Mouse (Mus musculus) cerebellum, adult 8-10 months (tissue): ENCODE results near the gene Bid.

ENCODE experiments used
- DNase-seq: peaks from one replicate; pipeline ENCODE4 v3.0.0; 2022

Bid gene

GRCm38 (mm10) chr6:120916074-120916971 is at the start of gene Bid:
TSS of gene Bid (minus strand) at chr6:120916853.
- peak; percentile 45 for DNase-seq

DNA sequence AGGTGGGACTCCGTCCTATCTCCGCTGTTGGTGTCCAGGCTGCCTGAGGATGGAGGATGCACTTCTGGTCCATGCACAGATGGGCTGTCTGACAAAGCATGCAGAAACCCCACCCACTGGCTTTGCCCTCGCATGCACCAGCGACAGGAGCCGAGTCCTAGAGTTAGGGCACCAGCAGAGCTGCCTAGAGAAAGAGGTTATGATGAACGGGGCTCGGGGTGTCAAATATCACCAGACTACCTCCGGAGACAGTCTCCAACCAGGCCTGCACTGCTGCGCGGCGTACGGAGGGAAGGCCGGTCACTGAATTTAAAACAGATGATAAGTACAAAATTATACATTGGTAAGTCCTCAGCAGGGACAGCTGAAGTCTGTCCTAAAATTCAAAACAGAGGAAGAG is 49.2 kb upstream of the Bid start:
- no peak for DNase-seq

- DNase-seq = no peak
Observed at GRCm38 (mm10) chr6:120964179-120964578, 47.5 kb upstream of the Bid start.

DNA sequence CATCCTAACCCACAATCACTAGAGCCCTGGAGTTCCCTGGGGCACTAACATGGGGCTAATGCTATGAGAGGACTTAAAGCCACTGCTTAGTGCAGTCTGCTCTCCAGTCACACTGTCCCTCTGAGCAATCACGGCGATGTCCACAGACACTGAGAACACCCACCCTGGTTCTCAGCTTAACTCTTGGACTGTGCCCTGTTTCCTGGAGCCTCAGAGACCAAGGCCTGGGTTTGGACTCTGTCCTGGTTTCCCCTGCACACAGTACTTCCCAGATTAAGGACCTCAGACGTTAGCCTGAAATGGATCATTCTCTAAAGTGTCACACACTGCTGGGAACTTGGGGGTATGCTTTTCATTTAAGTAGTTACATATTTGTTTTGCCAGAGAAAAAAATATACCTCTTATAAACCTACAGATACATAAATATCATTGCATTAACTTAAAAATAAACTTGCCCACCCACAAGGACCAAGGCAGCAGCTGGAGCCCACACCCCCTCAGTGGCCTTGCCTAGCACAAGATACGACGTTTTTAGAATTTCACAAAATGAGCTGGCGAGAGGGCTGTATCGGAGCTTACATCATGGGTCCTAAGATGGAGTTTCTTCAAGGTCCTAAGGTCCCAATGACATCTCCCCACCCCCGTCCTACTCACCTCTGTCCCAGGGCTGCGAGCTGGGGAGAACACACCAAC is 43.8 kb upstream of the Bid start:
- DNase-seq = no peak

- DNase-seq = no peak
Observed at GRCm38 (mm10) chr6:120957331-120957730, 40.7 kb upstream of the Bid start.

DNA sequence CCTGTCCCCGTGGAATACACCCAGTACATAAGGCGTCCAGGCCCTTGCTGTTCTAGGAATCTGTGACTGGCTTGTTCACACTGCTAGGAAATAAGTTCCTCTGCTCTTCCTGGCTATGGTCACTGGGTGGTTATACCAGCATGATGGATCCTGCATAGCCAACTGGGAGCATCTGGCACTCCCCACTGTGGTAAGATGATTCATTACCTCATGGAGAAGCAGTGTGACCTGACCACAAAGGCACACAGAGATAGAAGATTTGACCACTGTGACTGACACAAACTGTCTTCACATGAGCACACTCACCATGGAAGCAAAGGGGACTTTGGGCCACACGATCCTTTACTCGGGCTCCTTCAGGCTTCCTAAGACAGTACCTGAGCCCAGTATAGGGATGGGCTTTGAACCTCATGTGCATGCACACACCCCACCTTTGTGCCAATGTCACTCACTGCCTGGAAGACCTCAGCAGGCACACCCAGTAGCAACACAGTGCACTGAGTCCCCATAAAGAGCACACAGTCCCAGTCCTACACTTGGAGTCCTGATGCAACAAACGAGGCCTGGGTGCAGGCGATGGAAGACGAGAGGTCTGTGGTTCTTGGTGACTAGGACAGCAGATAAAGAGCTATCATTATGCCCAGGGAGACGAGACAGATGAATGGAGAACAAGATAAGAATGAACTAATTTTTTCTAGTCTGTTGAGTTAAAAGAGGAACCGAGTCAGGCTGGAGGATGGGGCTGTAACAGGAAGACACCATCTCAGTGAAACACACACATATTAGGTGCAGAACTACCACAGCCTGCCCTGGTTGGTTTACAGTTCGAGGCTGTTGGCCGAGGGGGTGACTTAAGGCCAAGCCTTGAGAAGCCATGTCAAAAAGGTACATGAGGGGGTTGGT is 39.9 kb upstream of the Bid start:
- DNase-seq = no peak

DNA sequence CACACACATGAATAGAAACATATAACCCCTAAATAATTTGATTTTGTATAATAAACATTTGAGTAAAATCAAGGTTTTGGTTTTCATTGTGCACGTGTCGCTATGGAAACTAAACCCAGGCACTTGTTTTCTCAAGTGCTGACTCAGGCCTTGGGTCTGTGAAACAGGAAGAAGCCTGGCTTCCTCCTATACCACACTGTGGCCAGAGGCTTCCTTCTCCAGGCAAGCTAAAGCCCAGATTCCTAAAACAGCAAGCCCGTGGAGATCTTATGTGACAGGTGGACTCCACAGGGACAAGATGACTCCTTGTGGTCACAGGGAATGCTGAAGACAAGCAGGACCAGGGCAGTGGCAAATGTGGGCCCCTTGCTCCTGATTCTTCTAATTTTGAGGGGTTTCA is 38.6 kb upstream of the Bid start:
- no peak for DNase-seq

- DNase-seq = no peak
Observed at GRCm38 (mm10) chr6:120954241-120954640, 37.6 kb upstream of the Bid start.

DNA sequence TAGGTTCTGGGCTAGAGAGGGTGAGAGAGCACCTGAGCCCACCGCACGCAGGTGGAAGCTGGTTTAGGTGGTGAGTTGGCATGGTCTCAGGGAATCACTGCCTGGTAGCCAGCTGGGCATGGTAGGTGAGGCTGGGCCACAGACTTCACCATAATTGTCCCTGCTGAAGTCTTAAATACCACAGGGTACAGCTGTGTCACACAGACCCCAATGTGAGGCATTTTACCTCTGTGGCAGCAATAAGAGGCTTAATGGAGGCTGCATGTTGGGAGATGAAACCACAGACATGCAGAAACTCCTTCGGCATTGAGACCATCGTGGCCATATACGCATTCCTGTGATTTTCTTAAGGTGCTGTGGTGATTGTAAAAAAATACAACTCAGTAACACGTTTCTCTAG is 35.8 kb upstream of the Bid start:
- DNase-seq = no peak

DNA sequence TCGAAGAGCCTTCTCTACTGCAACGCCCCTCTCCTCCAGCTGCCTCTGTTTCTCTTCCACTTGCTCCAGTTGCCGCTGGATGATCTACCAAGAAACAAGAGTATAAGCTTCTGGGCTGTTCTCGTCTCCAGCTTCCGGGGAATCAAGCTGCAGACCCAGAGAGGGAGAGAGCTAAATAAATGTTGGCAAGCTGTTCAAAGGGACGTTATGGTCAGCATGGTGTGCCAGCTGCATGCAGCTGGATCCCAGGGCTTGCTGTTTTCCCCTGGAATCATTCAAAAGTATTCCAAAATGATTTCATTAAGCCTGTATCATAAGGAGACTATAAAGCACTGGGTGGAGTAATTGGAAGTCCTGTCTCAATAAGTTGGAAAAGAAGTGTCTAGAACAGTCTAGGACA is 34.7 kb upstream of the Bid start:
- no peak for DNase-seq

GRCm38 (mm10) chr6:120945510-120945909 is 28.9 kb upstream of the Bid start:
- DNase-seq = no peak

DNA sequence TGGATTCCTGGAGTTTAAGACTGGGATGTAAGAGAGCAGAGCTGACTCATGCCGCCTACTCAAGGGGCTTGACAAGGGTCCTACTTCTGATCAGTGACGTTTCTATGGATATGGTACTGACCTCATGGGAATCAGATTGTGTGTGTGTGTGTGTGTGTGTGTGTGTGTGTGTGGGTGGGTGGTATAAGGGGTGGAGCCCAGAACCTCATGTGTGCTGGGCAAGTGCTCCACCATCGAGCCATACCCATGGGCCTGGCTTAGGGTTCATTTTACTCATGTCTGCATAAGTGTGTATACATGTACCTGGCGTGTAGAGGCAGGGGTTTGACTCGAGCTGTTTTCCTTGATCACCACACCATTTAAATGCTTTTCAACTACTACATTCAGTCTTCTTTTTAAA is 27.3 kb upstream of the Bid start:
- no peak for DNase-seq

DNA sequence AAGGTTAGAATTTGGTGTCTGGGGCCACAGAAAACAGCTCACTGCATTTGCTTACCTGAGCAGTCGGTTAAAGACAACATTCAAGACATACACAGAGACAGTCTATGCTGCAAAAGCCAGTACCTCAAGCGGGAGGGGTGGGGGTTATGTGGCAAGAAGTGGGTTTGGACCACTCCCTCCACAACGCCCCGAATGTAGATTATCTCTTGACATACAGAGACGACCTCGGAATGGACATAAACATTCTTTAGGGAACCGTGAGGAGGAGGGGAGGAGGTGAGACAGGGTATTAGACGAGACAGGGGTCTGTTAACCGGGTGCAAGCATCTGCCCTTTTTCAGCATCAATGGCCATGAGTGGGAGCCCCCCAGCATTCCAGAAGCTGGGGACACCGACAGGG is 26.9 kb upstream of the Bid start:
- DNase-seq = no peak

- no peak for DNase-seq
Observed at GRCm38 (mm10) chr6:120943079-120943478, 26.4 kb upstream of the Bid start.

GRCm38 (mm10) chr6:120941575-120941974 is 24.9 kb upstream of the Bid start:
- no peak for DNase-seq

DNA sequence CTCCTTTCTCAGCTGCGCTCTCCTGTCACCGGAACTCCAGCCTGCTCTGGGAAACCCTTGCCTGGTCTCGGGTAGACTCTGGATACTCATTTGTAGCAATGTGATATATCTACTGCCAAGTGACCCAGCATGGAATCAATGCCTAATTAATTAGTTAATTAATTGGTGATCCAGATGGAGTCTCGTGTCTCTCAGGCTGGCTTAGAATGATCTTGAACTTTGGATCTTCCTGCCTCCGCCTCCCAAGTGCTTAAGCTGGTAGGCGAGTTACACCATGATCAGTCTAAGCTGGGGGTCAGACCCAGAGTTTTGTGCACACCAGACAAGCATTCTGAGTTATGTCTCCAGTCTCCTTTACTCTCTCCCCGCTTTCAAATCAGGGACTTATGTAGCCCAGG is 24.4 kb upstream of the Bid start:
- DNase-seq = no peak

DNA sequence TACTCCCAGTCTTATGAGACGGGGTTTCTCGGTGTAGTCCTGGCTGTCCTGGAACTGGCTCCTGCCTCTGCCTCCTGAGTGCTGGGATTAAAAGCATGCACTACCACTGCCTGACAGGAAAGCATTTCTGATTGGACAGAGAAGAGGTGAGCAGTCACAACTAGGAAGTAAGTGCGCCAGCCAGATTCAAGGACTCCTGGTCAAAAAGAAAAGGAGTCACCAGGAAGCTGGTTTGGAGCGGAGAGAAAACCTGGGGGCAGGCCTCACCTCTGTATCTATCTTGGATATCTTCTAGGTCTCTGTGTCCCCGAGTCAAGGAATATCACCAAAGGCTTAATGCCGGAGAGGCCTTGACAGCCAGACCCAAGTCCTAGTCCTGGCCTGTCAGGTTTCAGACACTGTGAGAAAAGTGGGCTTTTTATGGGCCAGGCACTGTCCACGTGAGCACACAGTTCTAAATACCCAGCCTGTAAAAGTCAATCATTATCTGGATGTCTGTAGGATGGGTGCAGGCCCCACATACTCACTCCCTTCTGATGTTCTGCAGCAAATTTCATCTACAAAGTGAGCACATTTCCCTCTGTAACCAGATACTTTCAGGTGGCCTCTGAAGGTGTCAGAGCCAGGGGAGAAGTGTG is 23.9 kb upstream of the Bid start:
- no peak for DNase-seq

- no peak for DNase-seq
Observed at GRCm38 (mm10) chr6:120939783-120940182, 23.1 kb upstream of the Bid start.

- no peak for DNase-seq
Observed at GRCm38 (mm10) chr6:120938763-120939450, 22.3 kb upstream of the Bid start.

GRCm38 (mm10) chr6:120937999-120938608 is 21.5 kb upstream of the Bid start:
- no peak for DNase-seq

DNA sequence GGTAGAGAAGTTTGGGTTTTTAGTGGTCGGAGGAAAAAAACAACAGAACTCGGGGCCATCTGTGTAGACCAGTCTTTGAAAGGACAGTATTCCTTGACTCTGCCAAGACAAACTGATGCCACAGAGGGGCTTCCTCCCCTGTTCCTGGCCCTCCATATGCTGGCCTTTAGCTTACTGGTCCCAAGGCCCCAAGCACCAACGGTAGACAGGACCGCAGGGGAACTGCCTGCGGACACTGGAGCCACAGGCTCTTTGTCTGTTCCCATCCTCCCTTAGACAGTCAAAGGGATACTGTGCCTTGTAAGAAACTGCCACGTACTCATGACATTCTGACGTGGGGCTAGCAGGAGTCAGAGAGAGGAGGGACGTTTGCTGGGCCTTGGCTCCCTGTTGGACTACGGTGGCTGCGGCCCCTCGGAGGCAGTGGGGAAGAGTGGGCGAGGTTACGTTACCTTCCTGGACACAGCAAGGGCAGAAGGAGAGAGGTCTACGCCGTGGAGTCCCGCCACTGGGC is 20.5 kb upstream of the Bid start:
- no peak for DNase-seq

DNA sequence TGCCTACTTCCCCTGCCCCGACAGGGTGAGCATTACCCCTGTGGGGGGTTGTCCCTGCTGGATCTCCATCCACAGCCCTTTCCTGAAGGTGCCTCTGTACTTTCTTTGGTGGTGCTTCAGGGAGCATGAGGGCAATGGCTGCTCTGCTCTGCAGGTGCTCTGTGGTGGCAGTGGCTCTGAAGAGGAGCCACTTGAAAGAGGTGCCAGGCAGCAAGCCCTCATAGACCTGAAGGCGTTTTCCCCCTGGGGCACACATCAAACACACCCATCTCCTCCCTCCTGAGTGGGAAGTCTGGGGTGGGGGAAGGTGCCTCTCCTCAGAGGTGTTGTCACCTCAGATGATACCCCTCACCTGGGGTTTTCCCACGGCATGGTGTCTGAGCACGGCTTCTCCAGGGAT is 17.5 kb upstream of the Bid start:
- DNase-seq = no peak
